Mouse (Mus musculus): ENCODE results near the gene Cfap97d1.

DNA sequence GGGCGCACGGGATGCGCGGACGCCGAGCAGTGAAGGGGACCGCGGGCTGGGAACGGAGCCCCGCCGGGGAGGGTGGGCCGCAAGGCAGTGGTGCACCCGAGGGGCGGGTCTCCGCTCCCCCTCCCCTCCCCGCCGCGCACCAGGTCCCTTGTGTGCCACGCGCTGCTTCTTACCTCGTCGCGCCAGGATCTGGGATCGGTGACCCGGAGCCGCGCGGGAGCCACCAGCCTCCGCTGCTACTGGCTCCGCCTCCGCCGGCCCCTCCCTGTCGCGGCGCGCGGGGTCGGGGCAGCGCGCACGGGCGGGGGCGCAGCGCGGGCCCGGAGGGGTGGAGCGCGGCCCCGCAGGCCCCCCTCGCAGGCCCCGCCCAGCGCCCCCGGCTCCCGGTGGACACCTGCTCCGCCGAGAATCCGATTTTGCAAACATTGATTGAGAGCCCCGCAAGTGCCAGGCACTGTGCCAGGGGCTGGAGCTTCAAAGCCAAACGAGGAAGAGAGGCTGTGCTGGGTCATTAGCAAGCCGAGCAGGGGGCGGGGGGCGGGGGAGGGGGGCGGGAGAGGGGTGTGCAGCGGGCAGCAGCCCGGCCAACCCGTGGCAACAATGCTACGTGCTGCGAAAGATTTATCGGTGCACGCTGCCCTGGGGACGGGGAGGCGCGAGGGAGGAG, 42.7 kb downstream of the Cfap97d1 start:
- TF ChIP-seq CTCF (IDR thresholded peaks at IDR 0.05; ENCODE audit: low read depth) (no peak), EP300 (IDR thresholded peaks at IDR 0.05; ENCODE audit: low read depth) (no peak)

All from liver, postnatal 0 days (tissue).